Mouse (Mus musculus): ENCODE data around the gene Dnajb1. TPM values are rescaled to one million over a fixed set of nuclear protein-coding genes. Genes with fewer than 3 reads are reported as not detected.

Dnajb1 gene
- polyA plus RNA-seq, 1 experiment from 2014 or later: 34.3 TPM

DNA sequence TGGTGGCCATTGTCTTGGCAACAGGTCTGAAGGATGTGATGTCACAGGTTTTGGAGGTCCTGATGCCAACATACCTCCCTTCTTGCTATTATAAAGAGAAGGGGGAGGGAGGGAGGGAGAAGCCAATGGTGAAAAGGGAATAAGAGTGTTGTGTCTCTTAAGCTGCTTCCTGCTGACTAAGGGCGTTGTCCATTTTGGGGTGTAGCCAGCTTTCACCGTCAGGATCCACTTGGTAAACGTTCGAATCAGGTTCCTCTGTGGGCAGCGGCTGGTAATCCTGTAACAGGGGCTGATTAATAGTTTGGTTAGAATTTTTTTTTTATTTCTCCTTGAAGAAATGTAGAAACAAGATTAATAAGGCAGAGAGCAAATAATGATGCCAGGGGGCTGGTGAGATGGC, 31.7 kb downstream of the Dnajb1 start:
- H3K9ac ChIP-seq (replicated peaks; ENCODE audit: low read depth): no peak overlapping the region
- no peaks in the 10 kb centered on the region for H3K27me3 ChIP-seq (replicated peaks; ENCODE audit: insufficient read depth, low read length)
- no peak for DNase-seq (ENCODE audit: low spot score)
- H3K4me2 ChIP-seq (replicated peaks; ENCODE audit: low read depth, low read length): no peak overlapping the region
- WGBS: 59% methylated on average over 5 of the region's 5 CpGs
- ATAC-seq: no peak
- H3K27ac ChIP-seq (ENCODE audit: low read length): no peak overlapping the region
- H3K9me3 ChIP-seq (ENCODE audit: low read length): no peaks in the 10 kb centered on the region
- no peak overlapping the region for H3K4me3 ChIP-seq (ENCODE audit: low read depth, low read length)
- no peaks in the 10 kb centered on the region for H3K36me3 ChIP-seq (ENCODE audit: insufficient read depth, low read length)
- TF ChIP-seq EP300 (IDR thresholded peaks at IDR 0.05) (no peak), CTCF (IDR thresholded peaks at IDR 0.05) (no peak)
- no peaks in the 10 kb centered on the region for H3K4me1 ChIP-seq (ENCODE audit: insufficient read depth, low read depth, low read length)

- 95% methylated on average over 11 of the region's 11 CpGs for WGBS
- H3K4me1 ChIP-seq (ENCODE audit: insufficient read depth, low read depth, low read length): no peaks in the 10 kb centered on the region
Observed at GRCm38 (mm10) chr8:83647511-83647910, 39.5 kb downstream of the Dnajb1 start.

GRCm38 (mm10) chr8:83648031-83648430, 40.0 kb downstream of the Dnajb1 start:
- H3K9ac ChIP-seq (replicated peaks; ENCODE audit: low read depth): no peak overlapping the region
- H3K4me1 ChIP-seq (ENCODE audit: insufficient read depth, low read depth, low read length): no peaks in the 10 kb centered on the region
- no peak for TF ChIP-seq EP300 (IDR thresholded peaks at IDR 0.05)
- TF ChIP-seq CTCF (IDR thresholded peaks at IDR 0.05): no peak
- no peak overlapping the region for H3K27ac ChIP-seq (ENCODE audit: low read length)
- H3K4me2 ChIP-seq (replicated peaks; ENCODE audit: low read depth, low read length): no peak overlapping the region
- DNase-seq (ENCODE audit: low spot score) (no peak), ATAC-seq (no peak)
- no peaks in the 10 kb centered on the region for H3K9me3 ChIP-seq (ENCODE audit: low read length)
- no peak overlapping the region for H3K4me3 ChIP-seq (ENCODE audit: low read depth, low read length)
- no peaks in the 10 kb centered on the region for H3K36me3 ChIP-seq (ENCODE audit: insufficient read depth, low read length)
- 88% methylated on average over 4 of the region's 4 CpGs for WGBS
- H3K27me3 ChIP-seq (replicated peaks; ENCODE audit: insufficient read depth, low read length): no peaks in the 10 kb centered on the region

More at GRCm38 (mm10) chr8:83647511-83647910, 39.5 kb downstream of the Dnajb1 start:
- H3K9ac ChIP-seq (replicated peaks; ENCODE audit: low read depth): no peak overlapping the region
- ATAC-seq: no peak
- TF ChIP-seq CTCF (IDR thresholded peaks at IDR 0.05) (no peak), EP300 (IDR thresholded peaks at IDR 0.05) (no peak)
- no peaks in the 10 kb centered on the region for H3K27me3 ChIP-seq (replicated peaks; ENCODE audit: insufficient read depth, low read length)
- DNase-seq (ENCODE audit: low spot score): no peak
- H3K9me3 ChIP-seq (ENCODE audit: low read length): no peaks in the 10 kb centered on the region
- H3K27ac ChIP-seq (ENCODE audit: low read length): no peak overlapping the region
- H3K4me2 ChIP-seq (replicated peaks; ENCODE audit: low read depth, low read length): no peak overlapping the region
- no peaks in the 10 kb centered on the region for H3K36me3 ChIP-seq (ENCODE audit: insufficient read depth, low read length)
- H3K4me3 ChIP-seq (ENCODE audit: low read depth, low read length): no peak overlapping the region

- H3K27me3 ChIP-seq (replicated peaks; ENCODE audit: insufficient read depth, low read length): no peaks in the 10 kb centered on the region
- 96% methylated on average over 6 of the region's 6 CpGs for WGBS
- no peak overlapping the region for H3K27ac ChIP-seq (ENCODE audit: low read length)
- no peak overlapping the region for H3K9ac ChIP-seq (replicated peaks; ENCODE audit: low read depth)
- H3K9me3 ChIP-seq (ENCODE audit: low read length): no peaks in the 10 kb centered on the region
- peaks cover 8% of the 10 kb centered on the region; the same call in 1 of the 2 replicates for H3K4me1 ChIP-seq (ENCODE audit: insufficient read depth, low read depth, low read length)
- no peak for TF ChIP-seq EP300 (IDR thresholded peaks at IDR 0.05)
- TF ChIP-seq CTCF (IDR thresholded peaks at IDR 0.05): no peak
- H3K4me2 ChIP-seq (replicated peaks; ENCODE audit: low read depth, low read length): no peak overlapping the region
- no peak overlapping the region for H3K4me3 ChIP-seq (ENCODE audit: low read depth, low read length)
- ATAC-seq (no peak), DNase-seq (ENCODE audit: low spot score) (no peak)
- no peaks in the 10 kb centered on the region for H3K36me3 ChIP-seq (ENCODE audit: insufficient read depth, low read length)
Observed at GRCm38 (mm10) chr8:83649699-83650098, 41.7 kb downstream of the Dnajb1 start.

DNA sequence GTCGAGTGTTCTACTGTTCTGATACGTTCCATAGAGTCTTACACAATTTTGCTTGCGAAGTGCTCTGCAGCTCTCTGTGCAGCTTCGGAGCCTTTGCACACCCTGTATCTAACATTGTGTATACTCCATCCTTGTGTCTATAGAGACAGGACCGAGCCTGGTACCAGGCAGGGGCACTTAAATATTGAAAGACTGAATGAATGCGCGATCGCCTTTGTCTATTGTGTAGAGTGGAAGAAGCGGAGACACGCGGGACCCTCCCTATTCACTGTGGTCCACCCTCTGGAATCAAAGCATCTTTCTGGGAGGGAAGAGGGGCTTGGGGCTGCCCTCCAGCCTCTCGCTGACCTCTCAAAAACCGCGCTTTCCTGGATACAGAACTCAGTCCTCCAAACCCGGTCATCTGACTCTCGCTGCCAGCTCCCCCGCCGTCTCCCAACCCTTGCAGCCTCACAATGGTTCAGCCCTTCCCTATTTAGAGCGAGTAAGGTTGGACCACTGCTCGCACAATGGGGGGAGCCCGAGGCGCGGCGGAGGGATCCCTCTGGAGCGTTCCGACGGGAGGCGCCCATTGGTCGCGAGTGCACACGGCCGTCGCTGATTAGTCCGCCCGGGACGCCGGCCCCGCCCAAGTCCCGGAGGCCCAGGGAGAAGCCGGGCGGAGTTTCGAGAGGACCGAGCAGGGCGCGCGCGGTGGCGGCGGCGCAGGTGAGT, 44.2 kb downstream of the Dnajb1 start, which contains the start of gene Gipc1:
Gene Gipc1 (plus strand): TSS at position 648 of the 714 bp plus-strand sequence.
- ATAC-seq: peak; percentile 95
- Histone ChIP-seq H3K9ac (replicated peaks; ENCODE audit: low read depth) (peak within 1 kb of the TSS; percentile 82), H3K36me3 (ENCODE audit: insufficient read depth, low read length) (no peaks in the 10 kb centered on the region), H3K9me3 (ENCODE audit: low read length) (no peaks in the 10 kb centered on the region), H3K4me2 (replicated peaks; ENCODE audit: low read depth, low read length) (peak within 1 kb of the TSS; percentile 75), H3K27me3 (replicated peaks; ENCODE audit: insufficient read depth, low read length) (no peaks in the 10 kb centered on the region), H3K4me1 (ENCODE audit: insufficient read depth, low read depth, low read length) (peaks cover 8% of the 10 kb centered on the region; the same call in 1 of the 2 replicates), H3K4me3 (ENCODE audit: low read depth, low read length) (peak within 1 kb of the TSS; percentile 95), H3K27ac (ENCODE audit: low read length) (peak within 1 kb of the TSS; percentile 91)
- TF ChIP-seq EP300 (IDR thresholded peaks at IDR 0.05) (peak; percentile 62; the same call in 1 of the 2 replicates), CTCF (IDR thresholded peaks at IDR 0.05) (peak; percentile 21)
- 5% methylated on average over 49 of the region's 50 CpGs for WGBS
- peak; percentile 99 for DNase-seq (ENCODE audit: low spot score)

GRCm38 (mm10) chr8:83652744-83653661, 45.0 kb downstream of the Dnajb1 start:
- TF ChIP-seq CTCF (IDR thresholded peaks at IDR 0.05) (no peak), EP300 (IDR thresholded peaks at IDR 0.05) (no peak)
- Histone ChIP-seq H3K27ac (ENCODE audit: low read length) (peak overlapping the region; percentile 91), H3K36me3 (ENCODE audit: insufficient read depth, low read length) (no peaks in the 10 kb centered on the region), H3K27me3 (replicated peaks; ENCODE audit: insufficient read depth, low read length) (no peaks in the 10 kb centered on the region), H3K4me1 (ENCODE audit: insufficient read depth, low read depth, low read length) (peaks cover 8% of the 10 kb centered on the region; the same call in 1 of the 2 replicates), H3K4me2 (replicated peaks; ENCODE audit: low read depth, low read length) (peak overlapping the region; percentile 75), H3K9me3 (ENCODE audit: low read length) (no peaks in the 10 kb centered on the region), H3K4me3 (ENCODE audit: low read depth, low read length) (peak overlapping the region; percentile 95), H3K9ac (replicated peaks; ENCODE audit: low read depth) (peak overlapping the region; percentile 82)
- ATAC-seq (peak; percentile 4), DNase-seq (ENCODE audit: low spot score) (peak; percentile 73)
- under 1% methylated on average over 42 of the region's 46 CpGs for WGBS

Data from lung, postnatal 0 days (tissue).